Mouse (Mus musculus) limb, embryonic 14.5 days (tissue): ENCODE data around the gene Hnf1b. TPM values are rescaled to one million over a fixed set of nuclear protein-coding genes. Genes with fewer than 3 reads are reported as not detected.

Experiments used
- ATAC-seq: fragments of 200-750 bp; cut with Nextera tagmentation; 2 replicates; pipeline ENCODE4 v1.8.0; 2017; ENCODE audit warnings: low read depth, moderate number of reproducible peaks, moderate TSS enrichment; ENCODE audit not compliant: low FRiP score
- DNase-seq: peaks from one replicate; pipeline ENCODE4 v3.0.0-alpha.2; 2015; ENCODE audit warnings: low spot score
- H3K27ac ChIP-seq: fragments of 300-500 bp; sonication (generic); replicated peaks from 2 replicates; pipeline ENCODE4 v1.5.1; 2014; ENCODE audit warnings: low read depth, mild to moderate bottlenecking, low read length, moderate library complexity, mixed read lengths
- H3K27me3 ChIP-seq: fragments of 300-500 bp; sonication (generic); 2 replicates; pipeline ENCODE4 v1.6.1; 2014; ENCODE audit warnings: low read length, mixed read lengths; ENCODE audit not compliant: control insufficient read depth, insufficient read depth
- H3K36me3 ChIP-seq: fragments of 300-500 bp; sonication (generic); 2 replicates; pipeline ENCODE4 v1.6.1; 2014; ENCODE audit warnings: mild to moderate bottlenecking, low read length, moderate library complexity, mixed read lengths; ENCODE audit not compliant: control insufficient read depth, insufficient read depth
- H3K4me1 ChIP-seq: fragments of 300-500 bp; sonication (generic); 2 replicates; pipeline ENCODE4 v1.6.1; 2014; ENCODE audit warnings: antibody characterized with exemption, low read length, mixed read lengths; ENCODE audit not compliant: control insufficient read depth, insufficient read depth
- H3K4me2 ChIP-seq: fragments of 300-500 bp; sonication (generic); replicated peaks from 2 replicates; pipeline ENCODE4 v1.6.1; 2014; ENCODE audit warnings: low read depth, mild to moderate bottlenecking, low read length, moderate library complexity; ENCODE audit not compliant: severe bottlenecking
- H3K4me3 ChIP-seq: fragments of 300-500 bp; sonication (generic); replicated peaks from 2 replicates; pipeline ENCODE4 v1.5.1; 2014; ENCODE audit warnings: low read length
- H3K9ac ChIP-seq: fragments of 300-500 bp; sonication (generic); 2 replicates; pipeline ENCODE4 v1.6.1; 2014; ENCODE audit warnings: mild to moderate bottlenecking, low read depth, low read length, moderate library complexity; ENCODE audit not compliant: severe bottlenecking
- H3K9me3 ChIP-seq: fragments of 300-500 bp; sonication (generic); 2 replicates; pipeline ENCODE4 v1.6.1; 2016; ENCODE audit warnings: low read length; ENCODE audit not compliant: control insufficient read depth
- POLR2A ChIP-seq: fragments of 200-500 bp; IDR thresholded peaks from 2 replicates; pipeline ENCODE4 v1.8.0; 2012; ENCODE audit warnings: inconsistent platforms, mild to moderate bottlenecking, moderate library complexity, borderline replicate concordance; ENCODE audit not compliant: insufficient read depth, insufficient read length; ENCODE audit errors: extremely low read depth
- WGBS: fragments of 180-500 bp; shearing (Covaris S2); extraction: QIAGEN DNeasy Blood & Tissue Kit; methylation state at CpG from one replicate; pipeline ENCODE4 v1.1.7; 2014; 5-methylcytosine and 5-hydroxymethylcytosine counted together
- polyA plus RNA-seq, 2 experiments: library from polyadenylated mRNA; depleted of rRNA in 1 of 2; stranded (reverse) in 1 of 2; unstranded in 1 of 2; fragments of >200 nt; fragmentation: Nextera tagmentation in 1 of 2; extraction: Ambion mirVana in 1 of 2; gene quantifications; 2 replicates each; pipeline versions ENCODE4 v1.2.1 to v1.2.3; 2012 to 2014

Gene Hnf1b
- polyA plus RNA-seq (2012; rRNA removed): 0.04 TPM in 1 of 2 replicates, not detected in the other
- polyA plus RNA-seq (2014; fragmentation: Nextera tagmentation; extraction: Ambion mirVana): 0.08 TPM in 1 of 2 replicates, not detected in the other

DNA sequence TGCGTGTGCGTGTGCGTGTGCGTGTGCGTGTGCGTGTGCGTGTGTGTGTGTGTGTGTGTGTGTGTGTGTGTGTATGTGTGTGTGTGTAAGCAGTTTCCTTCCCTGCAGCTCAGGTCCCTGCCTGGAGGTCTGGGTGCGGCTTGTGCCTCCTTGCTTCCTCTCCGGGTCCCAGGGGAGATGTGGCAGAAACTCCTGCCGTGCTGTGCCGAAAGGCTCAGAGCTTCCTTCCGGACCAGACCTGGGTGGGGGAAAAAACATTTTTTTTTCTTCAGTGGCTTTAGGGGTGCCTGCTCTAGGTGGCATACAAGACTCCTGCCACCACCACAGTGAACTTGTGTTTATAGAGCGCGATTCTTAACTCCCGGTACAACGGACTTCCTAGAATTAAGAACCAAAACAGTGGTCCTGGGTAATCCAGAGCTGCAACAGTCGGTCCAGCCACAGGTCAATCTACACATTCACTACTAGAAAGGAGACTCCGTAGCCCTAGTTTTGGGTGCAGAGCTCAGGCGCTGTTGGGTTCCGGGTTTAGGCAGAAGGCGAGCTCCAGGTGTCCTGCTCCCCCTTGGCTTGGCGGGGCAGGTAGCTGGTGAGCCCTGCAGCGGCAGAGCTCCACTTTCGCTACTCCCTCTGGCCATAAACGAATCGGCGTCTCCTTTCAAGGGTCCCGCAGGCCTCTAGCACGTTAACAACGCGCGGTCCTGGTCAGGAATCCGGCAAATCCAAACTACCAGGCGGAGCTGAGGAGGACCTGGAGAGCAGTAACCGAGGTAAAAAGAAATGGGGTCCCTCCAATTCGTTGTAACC is at the start of gene Hnf1b:
Gene Hnf1b (plus strand): TSS at position 535 of the 807 bp plus-strand sequence.
- Histone ChIP-seq H3K4me2 (0 out of 2 replicates have a peak within 1 kb of the TSS, but pooled peaks have one; percentile 4), H3K4me1 (peaks cover 8% of the 10 kb centered on the region; the same call in 1 of the 2 replicates), H3K36me3 (no peaks in the 10 kb centered on the region), H3K9me3 (no peaks in the 10 kb centered on the region), H3K27me3 (peaks cover 53% of the 10 kb centered on the region), H3K9ac (no peak within 1 kb of the TSS), H3K4me3 (no peak within 1 kb of the TSS), H3K27ac (no peak within 1 kb of the TSS)
- no peak for ATAC-seq
- no peak for TF ChIP-seq POLR2A
- DNase-seq: no peak
- WGBS: under 1% methylated on average over 28 of the region's 36 CpGs

DNA sequence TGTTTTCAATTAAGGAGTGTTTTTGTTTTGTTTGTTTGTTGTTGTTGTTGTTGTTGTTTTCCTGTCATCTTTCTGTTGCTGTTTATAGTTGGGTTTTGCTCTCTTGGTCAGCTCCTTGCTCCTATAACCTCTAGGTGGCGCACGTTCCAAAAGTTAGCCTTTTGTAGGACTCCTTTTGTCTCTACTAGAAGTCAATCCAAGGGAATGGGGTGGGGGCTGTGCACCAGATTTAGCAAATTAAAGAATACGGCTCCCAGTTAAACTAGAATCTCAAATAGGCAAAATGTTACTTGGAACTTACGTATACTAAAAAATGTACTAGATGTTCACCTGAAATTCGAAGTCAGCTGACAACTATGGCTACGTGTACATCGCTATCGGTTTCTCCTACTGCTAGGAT is 47.7 kb upstream of the Hnf1b start:
- no peaks in the 10 kb centered on the region for H3K27me3 ChIP-seq
- no peak overlapping the region for H3K9ac ChIP-seq
- no peaks in the 10 kb centered on the region for H3K9me3 ChIP-seq
- TF ChIP-seq POLR2A: no peak
- WGBS: 65% methylated on average over 8 of the region's 8 CpGs
- ATAC-seq: no peak
- no peak overlapping the region for H3K27ac ChIP-seq
- H3K4me2 ChIP-seq: no peak overlapping the region
- peak; percentile 44 for DNase-seq
- no peak overlapping the region for H3K4me3 ChIP-seq
- no peaks in the 10 kb centered on the region for H3K36me3 ChIP-seq
- no peaks in the 10 kb centered on the region for H3K4me1 ChIP-seq

DNA sequence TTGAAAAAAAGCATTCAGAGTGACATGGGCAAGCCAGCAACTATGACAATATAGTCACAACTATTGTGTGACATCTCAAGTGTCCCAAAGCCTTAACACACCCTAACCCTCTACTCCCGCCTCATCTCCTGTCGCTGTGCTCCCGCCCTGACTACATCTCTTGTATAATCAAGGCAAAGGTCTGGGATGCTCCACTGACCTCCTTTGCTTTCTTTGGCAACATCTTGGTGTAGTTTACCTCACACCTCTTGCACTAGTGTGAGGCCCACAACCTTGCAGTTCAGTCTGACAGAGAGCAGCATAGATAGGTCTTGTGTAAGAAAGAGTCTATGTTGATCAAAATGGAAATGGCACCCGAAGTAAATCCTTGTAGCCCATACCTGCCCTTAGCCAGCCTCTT is 47.3 kb upstream of the Hnf1b start:
- H3K4me1 ChIP-seq: no peaks in the 10 kb centered on the region
- no peak overlapping the region for H3K9ac ChIP-seq
- ATAC-seq: no peak
- no peak for TF ChIP-seq POLR2A
- H3K9me3 ChIP-seq: no peaks in the 10 kb centered on the region
- DNase-seq: no peak
- no peaks in the 10 kb centered on the region for H3K36me3 ChIP-seq
- H3K27me3 ChIP-seq: no peaks in the 10 kb centered on the region
- H3K4me3 ChIP-seq: no peak overlapping the region
- 94% methylated on average over 4 of the region's 4 CpGs for WGBS
- no peak overlapping the region for H3K4me2 ChIP-seq
- no peak overlapping the region for H3K27ac ChIP-seq

DNA sequence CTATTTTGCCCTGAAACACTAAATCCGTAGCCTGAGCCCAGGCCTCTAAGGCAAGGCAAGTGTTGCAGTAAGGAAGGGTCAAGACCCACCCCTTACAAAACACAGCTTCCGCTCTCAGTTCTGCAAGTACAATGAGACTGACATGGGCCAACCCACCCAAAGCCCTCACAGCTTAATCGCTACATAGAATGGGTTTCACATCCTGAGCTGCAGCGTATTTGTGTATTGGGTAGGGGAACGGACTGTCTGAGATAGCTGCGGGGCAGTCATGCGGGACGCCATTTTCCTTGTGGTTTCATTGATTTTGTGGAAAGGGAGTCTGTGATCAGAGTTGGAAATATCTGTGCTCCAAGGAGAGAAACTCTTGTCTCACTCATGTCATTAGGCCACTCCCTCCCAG is 39.4 kb upstream of the Hnf1b start:
- no peak for TF ChIP-seq POLR2A
- ATAC-seq (no peak), DNase-seq (no peak)
- H3K27me3 ChIP-seq: no peaks in the 10 kb centered on the region
- H3K4me1 ChIP-seq: no peaks in the 10 kb centered on the region
- WGBS: 91% methylated on average over 8 of the region's 8 CpGs
- H3K27ac ChIP-seq: no peak overlapping the region
- H3K4me3 ChIP-seq: no peak overlapping the region
- H3K9ac ChIP-seq: no peak overlapping the region
- no peaks in the 10 kb centered on the region for H3K9me3 ChIP-seq
- no peaks in the 10 kb centered on the region for H3K36me3 ChIP-seq
- H3K4me2 ChIP-seq: no peak overlapping the region

DNA sequence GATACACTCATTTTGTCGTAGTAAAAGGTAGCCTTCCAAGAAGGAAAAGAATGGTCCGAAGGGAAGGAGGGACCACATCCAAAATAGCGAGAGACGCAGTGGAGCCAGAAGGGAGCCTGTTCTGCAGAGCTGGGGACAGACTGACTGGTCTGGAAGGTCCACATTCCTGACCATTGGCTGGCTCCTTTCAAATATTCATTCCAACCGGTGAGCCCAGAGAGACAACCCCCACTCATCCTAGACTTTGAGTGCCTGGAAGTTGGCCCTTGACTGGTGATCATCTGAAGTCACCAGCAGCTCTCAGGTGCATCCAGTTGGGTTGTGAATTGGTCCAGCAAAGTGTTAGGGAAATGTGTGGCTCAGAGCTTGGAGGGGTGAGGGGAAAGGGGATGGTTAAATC is 34.7 kb upstream of the Hnf1b start:
- Histone ChIP-seq H3K9me3 (no peaks in the 10 kb centered on the region), H3K36me3 (no peaks in the 10 kb centered on the region), H3K4me1 (no peaks in the 10 kb centered on the region), H3K9ac (no peak overlapping the region), H3K27ac (no peak overlapping the region), H3K4me3 (no peak overlapping the region), H3K4me2 (no peak overlapping the region), H3K27me3 (no peaks in the 10 kb centered on the region)
- DNase-seq (no peak), ATAC-seq (no peak)
- TF ChIP-seq POLR2A: no peak
- WGBS: 83% methylated on average over 5 of the region's 5 CpGs

DNA sequence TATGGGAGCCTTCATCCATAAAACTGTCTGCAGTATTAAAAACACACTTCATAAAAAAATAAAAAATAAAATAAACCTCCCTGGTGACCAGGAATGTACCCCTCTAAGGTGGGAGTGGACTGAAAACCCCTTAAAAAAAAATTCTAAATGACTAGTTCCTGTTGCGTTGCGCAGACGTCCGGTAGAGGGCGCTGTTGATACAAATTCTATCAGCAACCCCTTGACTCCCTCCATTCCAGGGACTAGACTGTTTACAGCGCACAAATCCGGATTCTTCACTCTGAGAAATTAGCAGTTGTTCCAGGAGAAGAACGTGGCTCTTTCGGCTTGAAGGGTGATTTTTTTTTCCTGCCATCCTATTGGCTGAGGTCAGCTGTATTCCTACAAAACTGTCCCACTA is 34.2 kb upstream of the Hnf1b start:
- Histone ChIP-seq H3K4me1 (no peaks in the 10 kb centered on the region), H3K27ac (no peak overlapping the region), H3K9ac (no peak overlapping the region), H3K9me3 (no peaks in the 10 kb centered on the region), H3K36me3 (no peaks in the 10 kb centered on the region), H3K4me3 (no peak overlapping the region), H3K4me2 (no peak overlapping the region), H3K27me3 (no peaks in the 10 kb centered on the region)
- whole genome bisulfite sequencing: 12% methylated on average over 9 of the region's 9 CpGs
- DNase-seq: peak; percentile 46
- no peak for ATAC-seq
- no peak for TF ChIP-seq POLR2A
